Mouse (Mus musculus) forebrain, embryonic 14.5 days (tissue): ENCODE measurements around the gene Wdr74. TPM values are rescaled to one million over a fixed set of nuclear protein-coding genes. Genes with fewer than 3 reads are reported as not detected.

Experiments
- ATAC-seq: fragments of 200-750 bp; cut with Nextera tagmentation; 2 replicates; pipeline ENCODE4 v1.8.0; 2017; ENCODE audit warnings: mild to moderate bottlenecking, moderate library complexity
- DNase-seq: peaks from one replicate; pipeline ENCODE4 v3.0.0-alpha.2; 2015; ENCODE audit warnings: low spot score
- H3K27ac ChIP-seq: fragments of 300-500 bp; sonication (generic); 2 replicates; pipeline ENCODE4 v1.5.1; 2014; ENCODE audit warnings: low read depth, mild to moderate bottlenecking, control low read depth, low read length, moderate library complexity
- H3K27me3 ChIP-seq: fragments of 300-500 bp; sonication (generic); replicated peaks from 2 replicates; pipeline ENCODE4 v1.6.1; 2014; ENCODE audit warnings: low read length, control low read depth, mixed read lengths; ENCODE audit not compliant: control insufficient read depth, insufficient read depth
- H3K36me3 ChIP-seq: fragments of 300-500 bp; sonication (generic); 2 replicates; pipeline ENCODE4 v1.6.1; 2014; ENCODE audit warnings: low read length, control low read depth; ENCODE audit not compliant: control insufficient read depth, insufficient read depth
- H3K4me1 ChIP-seq: fragments of 300-500 bp; sonication (generic); 2 replicates; pipeline ENCODE4 v1.6.1; 2014; ENCODE audit warnings: antibody characterized with exemption, low read length, control low read depth; ENCODE audit not compliant: control insufficient read depth, insufficient read depth
- H3K4me2 ChIP-seq: fragments of 300-500 bp; sonication (generic); 2 replicates; pipeline ENCODE4 v1.6.1; 2014; ENCODE audit warnings: mild to moderate bottlenecking, control low read depth, low read length
- H3K4me3 ChIP-seq: fragments of 300-500 bp; sonication (generic); 2 replicates; pipeline ENCODE4 v1.5.1; 2014; ENCODE audit warnings: low read depth, low read length, control low read depth
- H3K9ac ChIP-seq: fragments of 300-500 bp; sonication (generic); 2 replicates; pipeline ENCODE4 v1.6.1; 2014; ENCODE audit warnings: mild to moderate bottlenecking, low read length, control low read depth, moderate library complexity
- H3K9me3 ChIP-seq: fragments of 300-500 bp; sonication (generic); replicated peaks from 2 replicates; pipeline ENCODE4 v1.6.1; 2016; ENCODE audit warnings: low read length, control low read depth, mixed read lengths; ENCODE audit not compliant: control insufficient read depth
- WGBS: fragments of 180-500 bp; shearing (Covaris S2); extraction: QIAGEN DNeasy Blood & Tissue Kit; methylation state at CpG from one replicate; pipeline ENCODE4 v1.1.7; 2014; 5-methylcytosine and 5-hydroxymethylcytosine counted together
- polyA plus RNA-seq: library from polyadenylated mRNA; unstranded; fragments of >200 nt; fragmentation: Nextera tagmentation; extraction: Ambion mirVana; gene quantifications from 2 replicates; pipeline ENCODE4 v1.2.1, GENCODE M21; 2014

Gene Wdr74
- 109 and 111 TPM in 2 replicates for polyA plus RNA-seq

GRCm38 (mm10) chr19:8735389-8736159, at the start of gene Wdr74:
Wdr74 (plus strand) TSS chr19:8735827.
- DNase-seq (peak; percentile 96), ATAC-seq (peak; percentile 97)
- under 1% methylated on average over 32 of the region's 32 CpGs for WGBS
- H3K27me3 ChIP-seq = no peaks in the 10 kb centered on the region
- H3K4me1 ChIP-seq = peaks cover 5% of the 10 kb centered on the region; the same call in 1 of the 2 replicates
- peak within 1 kb of the TSS; percentile 93 for H3K4me2 ChIP-seq
- H3K9ac ChIP-seq = peak within 1 kb of the TSS; percentile 78
- peaks cover 32% of the 10 kb centered on the region for H3K36me3 ChIP-seq
- H3K4me3 ChIP-seq = peak within 1 kb of the TSS; percentile 81
- H3K9me3 ChIP-seq = no peaks in the 10 kb centered on the region
- H3K27ac ChIP-seq = 0 out of 2 replicates have a peak within 1 kb of the TSS, but pooled peaks have one; percentile 46

- no peak overlapping the region for H3K4me2 ChIP-seq
- H3K4me3 ChIP-seq = no peak overlapping the region
- no peaks in the 10 kb centered on the region for H3K4me1 ChIP-seq
- no peaks in the 10 kb centered on the region for H3K27me3 ChIP-seq
- WGBS = 44% methylated on average over 9 of the region's 9 CpGs
- DNase-seq = peak; percentile 50
- no peak for ATAC-seq
- no peak overlapping the region for H3K9ac ChIP-seq
- H3K36me3 ChIP-seq = no peaks in the 10 kb centered on the region
- no peaks in the 10 kb centered on the region for H3K9me3 ChIP-seq
- peak overlapping the region; percentile 39; the same call in 1 of the 2 replicates for H3K27ac ChIP-seq
Measured at GRCm38 (mm10) chr19:8691871-8692539, 43.6 kb upstream of the Wdr74 start.

GRCm38 (mm10) chr19:8692740-8693139, 42.9 kb upstream of the Wdr74 start:
- Histone ChIP-seq H3K9ac (no peak overlapping the region), H3K27ac (no peak overlapping the region), H3K27me3 (no peaks in the 10 kb centered on the region), H3K4me1 (no peaks in the 10 kb centered on the region), H3K4me2 (no peak overlapping the region), H3K9me3 (no peaks in the 10 kb centered on the region), H3K36me3 (no peaks in the 10 kb centered on the region), H3K4me3 (no peak overlapping the region)
- ATAC-seq (no peak), DNase-seq (no peak)
- WGBS = 71% methylated on average over 5 of the region's 5 CpGs

- H3K4me1 ChIP-seq = no peaks in the 10 kb centered on the region
- no peak overlapping the region for H3K4me2 ChIP-seq
- WGBS = 64% methylated on average over 6 of the region's 6 CpGs
- no peak overlapping the region for H3K9ac ChIP-seq
- H3K27me3 ChIP-seq = no peaks in the 10 kb centered on the region
- H3K9me3 ChIP-seq = no peaks in the 10 kb centered on the region
- H3K27ac ChIP-seq = no peak overlapping the region
- H3K36me3 ChIP-seq = no peaks in the 10 kb centered on the region
- ATAC-seq = no peak
- no peak for DNase-seq
- H3K4me3 ChIP-seq = no peak overlapping the region
Measured at GRCm38 (mm10) chr19:8695330-8695729, 40.3 kb upstream of the Wdr74 start.

- no peak overlapping the region for H3K4me3 ChIP-seq
- no peaks in the 10 kb centered on the region for H3K27me3 ChIP-seq
- H3K4me1 ChIP-seq = no peaks in the 10 kb centered on the region
- no peaks in the 10 kb centered on the region for H3K9me3 ChIP-seq
- H3K9ac ChIP-seq = no peak overlapping the region
- H3K36me3 ChIP-seq = no peaks in the 10 kb centered on the region
- 75% methylated on average over 9 of the region's 9 CpGs for WGBS
- ATAC-seq (no peak), DNase-seq (no peak)
- no peak overlapping the region for H3K4me2 ChIP-seq
- no peak overlapping the region for H3K27ac ChIP-seq
Measured at GRCm38 (mm10) chr19:8699652-8700051, 36.0 kb upstream of the Wdr74 start.

- Histone ChIP-seq H3K27ac (no peak overlapping the region), H3K9me3 (no peaks in the 10 kb centered on the region), H3K27me3 (no peaks in the 10 kb centered on the region), H3K9ac (no peak overlapping the region), H3K4me3 (no peak overlapping the region), H3K36me3 (peaks cover 10% of the 10 kb centered on the region), H3K4me2 (no peak overlapping the region), H3K4me1 (no peaks in the 10 kb centered on the region)
- 55% methylated on average over 3 of the region's 3 CpGs for WGBS
- no peak for ATAC-seq
- DNase-seq = no peak
Measured at GRCm38 (mm10) chr19:8702458-8702857, 33.2 kb upstream of the Wdr74 start.

GRCm38 (mm10) chr19:8703571-8703970, 32.1 kb upstream of the Wdr74 start:
- Histone ChIP-seq H3K9me3 (no peaks in the 10 kb centered on the region), H3K27me3 (no peaks in the 10 kb centered on the region), H3K36me3 (peaks cover 21% of the 10 kb centered on the region), H3K4me1 (no peaks in the 10 kb centered on the region), H3K4me3 (no peak overlapping the region), H3K4me2 (no peak overlapping the region), H3K9ac (no peak overlapping the region), H3K27ac (no peak overlapping the region)
- ATAC-seq (no peak), DNase-seq (no peak)
- WGBS = 42% methylated on average over 4 of the region's 4 CpGs

- Histone ChIP-seq H3K9me3 (no peaks in the 10 kb centered on the region), H3K27ac (no peak overlapping the region), H3K4me2 (no peak overlapping the region), H3K27me3 (no peaks in the 10 kb centered on the region), H3K36me3 (peaks cover 37% of the 10 kb centered on the region), H3K9ac (no peak overlapping the region), H3K4me1 (no peaks in the 10 kb centered on the region), H3K4me3 (no peak overlapping the region)
- WGBS = 84% methylated on average over 6 of the region's 6 CpGs
- DNase-seq (no peak), ATAC-seq (no peak)
Measured at GRCm38 (mm10) chr19:8705026-8705708, 30.5 kb upstream of the Wdr74 start.
